In the genomic region with DNA sequence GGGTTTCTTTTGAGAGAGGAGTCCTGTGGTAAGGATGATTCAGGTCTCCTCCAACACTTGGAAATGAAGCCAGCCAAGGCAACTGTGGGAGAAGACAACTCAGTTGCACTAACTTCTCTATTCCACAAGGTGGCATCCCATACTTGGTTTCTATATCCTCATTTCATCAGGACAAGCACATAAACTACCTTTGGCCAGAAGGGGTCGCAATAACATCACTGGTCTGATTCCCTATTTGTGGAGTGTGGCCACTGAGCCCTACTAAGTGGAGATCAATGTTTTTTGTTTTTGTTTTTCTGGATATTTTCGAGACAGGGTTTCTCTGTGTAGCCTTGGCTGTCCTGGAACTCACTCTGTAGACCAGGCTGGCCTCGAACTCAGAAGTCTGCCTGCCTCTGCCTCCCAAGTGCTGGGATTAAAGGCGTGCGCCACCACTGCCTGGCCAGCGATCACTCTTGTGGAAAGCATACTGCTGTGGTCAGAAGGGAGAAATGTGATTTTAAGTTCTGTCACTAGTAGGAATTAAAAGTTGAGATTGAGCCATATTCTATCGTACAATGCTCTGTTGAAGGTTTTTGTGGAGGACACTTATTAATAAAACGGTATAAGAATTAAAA, we compare ENCODE assay signal across 8 mouse cellular contexts.
DNase-seq lines count a peak whose midpoint lies in the region; ATAC-seq lines count a peak whose summit lies in the region.
"Not testable (repeated sequence)": the region's sequence is repeated elsewhere in the genome, so short reads cannot be mapped to it uniquely, and the experiment has no call there.

No protein-coding gene starts in this region.

- peak; percentile 99 for ATAC-seq in granulocyte monocyte progenitor cell, adult 5-6 weeks (replicated peaks; ENCODE audit: poor library complexity, severe bottlenecking)
- peak; percentile 100 for ATAC-seq in megakaryocyte progenitor cell, adult 5-6 weeks (replicated peaks; ENCODE audit: poor library complexity)

- intact Hi-C loops in left cerebral cortex, postnatal 14 days (cut with DNase I) = not testable (repeated sequence)

- DNase-seq in 3134 (ENCODE audit: extremely low read depth, insufficient read length, low spot score) = peak; percentile 83
- peak; percentile 38 to 48 for DNase-seq in adrenal gland, adult 18-20 months (ENCODE audit: low spot score in 2 of 2)
- peak; percentile 4 for DNase-seq in embryo, embryonic 9.5 days (ENCODE audit: extremely low spot score)
- peak; percentile 83 for DNase-seq in kidney, adult 11 months
- peak; percentile 15 to 64 for DNase-seq in left cerebral cortex, postnatal 14 days (ENCODE audit: low spot score in 2 of 2)
- DNase-seq in spleen, postnatal 10 days (ENCODE audit: low spot score in 2 of 2) = peak; percentile 16 to 43

Comparison
In these comparisons a context has a peak if more than half of its experiments do, and no peak if none do; other contexts are left out.
1. Peak in every context shown above with its lines: DNase-seq and ATAC-seq.
2. DNase-seq: peak in every context shown above with its lines; median percentile 83 in 3134; 83 in kidney, adult 11 months; 43 in adrenal gland, adult 18-20 months; 40 in left cerebral cortex, postnatal 14 days; 30 in spleen, postnatal 10 days; 4 in embryo, embryonic 9.5 days.